Mouse (Mus musculus): ENCODE measurements around the gene Klf16. TPM values are rescaled to one million over a fixed set of nuclear protein-coding genes. Genes with fewer than 3 reads are reported as not detected.

Gene Klf16
- polyA plus RNA-seq, 1 experiment from 2014 or later: 4.9 TPM

- no peak overlapping the region for H3K27ac ChIP-seq (ENCODE audit: low read length)
- 93% methylated on average over 7 of the region's 7 CpGs for WGBS
- H3K9ac ChIP-seq (ENCODE audit: low read depth, low read length): no peak overlapping the region
- no peak overlapping the region for H3K4me2 ChIP-seq (ENCODE audit: low read length)
- ATAC-seq: no peak
- H3K9me3 ChIP-seq (replicated peaks; ENCODE audit: control insufficient read depth, low read length, poor library complexity, severe bottlenecking): no peaks in the 10 kb centered on the region
- H3K4me1 ChIP-seq (ENCODE audit: control insufficient read depth, insufficient read depth, low read length): no peaks in the 10 kb centered on the region
- no peaks in the 10 kb centered on the region for H3K36me3 ChIP-seq (ENCODE audit: control insufficient read depth, insufficient read depth, low read length)
- H3K27me3 ChIP-seq (ENCODE audit: control insufficient read depth, insufficient read depth, low read depth, low read length): no peaks in the 10 kb centered on the region
- no peak overlapping the region for H3K4me3 ChIP-seq (ENCODE audit: low read depth, low read length)
Observed at GRCm38 (mm10) chr10:80523299-80523698, 53.8 kb downstream of the Klf16 start.

GRCm38 (mm10) chr10:80519287-80519686, 57.8 kb downstream of the Klf16 start:
- H3K4me2 ChIP-seq (ENCODE audit: low read length): no peak overlapping the region
- H3K4me1 ChIP-seq (ENCODE audit: control insufficient read depth, insufficient read depth, low read length): peaks cover 2% of the 10 kb centered on the region; the same call in 1 of the 2 replicates
- no peak overlapping the region for H3K4me3 ChIP-seq (ENCODE audit: low read depth, low read length)
- no peak overlapping the region for H3K27ac ChIP-seq (ENCODE audit: low read length)
- no peak overlapping the region for H3K9ac ChIP-seq (ENCODE audit: low read depth, low read length)
- ATAC-seq: no peak
- peaks cover 5% of the 10 kb centered on the region; the same call in 1 of the 2 replicates for H3K27me3 ChIP-seq (ENCODE audit: control insufficient read depth, insufficient read depth, low read depth, low read length)
- 78% methylated on average over 2 of the region's 2 CpGs for WGBS
- H3K9me3 ChIP-seq (replicated peaks; ENCODE audit: control insufficient read depth, low read length, poor library complexity, severe bottlenecking): no peaks in the 10 kb centered on the region
- no peaks in the 10 kb centered on the region for H3K36me3 ChIP-seq (ENCODE audit: control insufficient read depth, insufficient read depth, low read length)

Small RNA genes lying within 50 kb of the gene (microRNA-seq; reads per million reads assigned to microRNA genes)
- gene Mir6912: not detected

Other genes with a start within 250 kb of the Klf16 start
- 5.6 and 6.5 TPM in 2 replicates for gene Pcsk4, start 247.8 kb downstream of the Klf16 start, polyA plus RNA-seq (2015; fragmentation: Nextera tagmentation; extraction: Ambion mirVana)
- gene Reep6, start 247.4 kb downstream of the Klf16 start, polyA plus RNA-seq (2015; fragmentation: Nextera tagmentation; extraction: Ambion mirVana): 6.0 and 8.6 TPM in 2 replicates
- gene Adamtsl5, start 228.9 kb downstream of the Klf16 start, polyA plus RNA-seq (2015; fragmentation: Nextera tagmentation; extraction: Ambion mirVana): 0.38 and 0.40 TPM in 2 replicates
- 9.6 and 11.0 TPM in 2 replicates for gene Plk5, start 220.9 kb downstream of the Klf16 start, polyA plus RNA-seq (2015; fragmentation: Nextera tagmentation; extraction: Ambion mirVana)
- 13.6 and 15.0 TPM in 2 replicates for gene Mex3d, start 189.7 kb downstream of the Klf16 start, polyA plus RNA-seq (2015; fragmentation: Nextera tagmentation; extraction: Ambion mirVana)
- gene Mbd3, start 177.8 kb downstream of the Klf16 start, polyA plus RNA-seq (2015; fragmentation: Nextera tagmentation; extraction: Ambion mirVana): 174 and 188 TPM in 2 replicates
- gene Uqcr11, start 170.5 kb downstream of the Klf16 start, polyA plus RNA-seq (2015; fragmentation: Nextera tagmentation; extraction: Ambion mirVana): 455 and 532 TPM in 2 replicates
- gene Tcf3, start 143.7 kb downstream of the Klf16 start, polyA plus RNA-seq (2015; fragmentation: Nextera tagmentation; extraction: Ambion mirVana): 30.2 and 35.2 TPM in 2 replicates
- gene Onecut3, start 82.5 kb downstream of the Klf16 start, polyA plus RNA-seq (2015; fragmentation: Nextera tagmentation; extraction: Ambion mirVana): 1.2 and 1.6 TPM in 2 replicates
- gene Atp8b3, start 38.2 kb downstream of the Klf16 start, polyA plus RNA-seq (2015; fragmentation: Nextera tagmentation; extraction: Ambion mirVana): 1.1 and 1.4 TPM in 2 replicates
- gene Rexo1, start 15.8 kb downstream of the Klf16 start, polyA plus RNA-seq (2015; fragmentation: Nextera tagmentation; extraction: Ambion mirVana): 26.9 and 27.6 TPM in 2 replicates
- 97.0 and 108 TPM in 2 replicates for gene Abhd17a, start 13.0 kb upstream of the Klf16 start, polyA plus RNA-seq (2015; fragmentation: Nextera tagmentation; extraction: Ambion mirVana)
- gene Scamp4, start 25.6 kb upstream of the Klf16 start, polyA plus RNA-seq (2015; fragmentation: Nextera tagmentation; extraction: Ambion mirVana): 61.2 and 64.3 TPM in 2 replicates
- gene Adat3, start 25.6 kb upstream of the Klf16 start, polyA plus RNA-seq (2015; fragmentation: Nextera tagmentation; extraction: Ambion mirVana): 4.5 and 6.2 TPM in 2 replicates
- gene Gm49322, start 28.7 kb upstream of the Klf16 start, polyA plus RNA-seq (2015; fragmentation: Nextera tagmentation; extraction: Ambion mirVana): 3.0 and 4.0 TPM in 2 replicates
- 79.9 and 96.8 TPM in 2 replicates for gene Csnk1g2, start 45.5 kb upstream of the Klf16 start, polyA plus RNA-seq (2015; fragmentation: Nextera tagmentation; extraction: Ambion mirVana)
- 71.8 and 73.5 TPM in 2 replicates for gene Btbd2, start 79.8 kb upstream of the Klf16 start, polyA plus RNA-seq (2015; fragmentation: Nextera tagmentation; extraction: Ambion mirVana)
- 43.7 and 49.1 TPM in 2 replicates for gene Mknk2, start 100.8 kb upstream of the Klf16 start, polyA plus RNA-seq (2015; fragmentation: Nextera tagmentation; extraction: Ambion mirVana)
- 61.4 and 64.3 TPM in 2 replicates for gene Mob3a, start 124.7 kb upstream of the Klf16 start, polyA plus RNA-seq (2015; fragmentation: Nextera tagmentation; extraction: Ambion mirVana)
- 44.9 and 49.5 TPM in 2 replicates for gene Izumo4, start 124.9 kb upstream of the Klf16 start, polyA plus RNA-seq (2015; fragmentation: Nextera tagmentation; extraction: Ambion mirVana)
- gene Ap3d1, start 164.9 kb upstream of the Klf16 start, polyA plus RNA-seq (2015; fragmentation: Nextera tagmentation; extraction: Ambion mirVana): 99.5 and 112 TPM in 2 replicates
- gene Dot1l, start 177.9 kb upstream of the Klf16 start, polyA plus RNA-seq (2015; fragmentation: Nextera tagmentation; extraction: Ambion mirVana): 17.7 and 17.8 TPM in 2 replicates
- gene Sf3a2, start 220.9 kb upstream of the Klf16 start, polyA plus RNA-seq (2015; fragmentation: Nextera tagmentation; extraction: Ambion mirVana): 57.8 and 60.6 TPM in 2 replicates
- 121 and 125 TPM in 2 replicates for gene Plekhj1, start 221.3 kb upstream of the Klf16 start, polyA plus RNA-seq (2015; fragmentation: Nextera tagmentation; extraction: Ambion mirVana)
- gene Amh, start 227.9 kb upstream of the Klf16 start, polyA plus RNA-seq (2015; fragmentation: Nextera tagmentation; extraction: Ambion mirVana): not detected in 2 replicates
- 0.39 and 0.45 TPM in 2 replicates for gene Jsrp1, start 236.2 kb upstream of the Klf16 start, polyA plus RNA-seq (2015; fragmentation: Nextera tagmentation; extraction: Ambion mirVana)
- gene Oaz1, start 249.3 kb upstream of the Klf16 start, polyA plus RNA-seq (2015; fragmentation: Nextera tagmentation; extraction: Ambion mirVana): 1,102 and 1,149 TPM in 2 replicates